Mouse (Mus musculus) stomach, embryonic 15.5 days (tissue): ENCODE measurements at regions not wholly inside any gene's neighbourhood (a gene's known extent, or its start where the extent isn't known, plus 50 kb on each side); places are given as distances from the start of the nearest gene placed in this dataset.

ENCODE experiments used
- ATAC-seq: fragments of 200-750 bp; cut with Nextera tagmentation; 2 replicates; pipeline ENCODE4 v1.8.0; 2017; ENCODE audit warnings: low read depth, moderate number of reproducible peaks, moderate TSS enrichment; ENCODE audit not compliant: insufficient read depth, low FRiP score
- H3K27ac ChIP-seq: fragments of 300-500 bp; sonication (generic); 2 replicates; pipeline ENCODE4 v1.5.1; 2015; ENCODE audit warnings: mild to moderate bottlenecking, inconsistent platforms
- H3K27me3 ChIP-seq: fragments of 300-500 bp; sonication (generic); replicated peaks from 2 replicates; pipeline ENCODE4 v1.6.1; 2015; ENCODE audit warnings: inconsistent platforms
- H3K36me3 ChIP-seq: fragments of 300-500 bp; sonication (generic); 2 replicates; pipeline ENCODE4 v1.6.1; 2015; ENCODE audit warnings: inconsistent platforms
- H3K4me1 ChIP-seq: fragments of 300-500 bp; sonication (generic); 2 replicates; pipeline ENCODE4 v1.6.1; 2015; ENCODE audit warnings: inconsistent platforms
- H3K4me2 ChIP-seq: fragments of 300-500 bp; sonication (generic); 2 replicates; pipeline ENCODE4 v1.6.1; 2015; ENCODE audit warnings: mild to moderate bottlenecking, inconsistent platforms
- H3K4me3 ChIP-seq: fragments of 300-500 bp; sonication (generic); replicated peaks from 2 replicates; pipeline ENCODE4 v1.5.1; 2015; ENCODE audit warnings: inconsistent platforms
- H3K9ac ChIP-seq: fragments of 300-500 bp; sonication (generic); 2 replicates; pipeline ENCODE4 v1.6.1; 2015; ENCODE audit warnings: inconsistent platforms
- H3K9me3 ChIP-seq: fragments of 300-500 bp; sonication (generic); 2 replicates; pipeline ENCODE4 v1.6.1; 2016; ENCODE audit warnings: inconsistent platforms
- WGBS: fragments of 180-500 bp; shearing (Covaris S2); methylation state at CpG from one replicate; pipeline ENCODE4 v1.1.7; 2015; 5-methylcytosine and 5-hydroxymethylcytosine counted together

- no peaks in the 10 kb centered on the region for H3K27me3 ChIP-seq
- 78% methylated on average over 5 of the region's 5 CpGs for WGBS
- no peak overlapping the region for H3K4me3 ChIP-seq
- H3K27ac ChIP-seq: no peak overlapping the region
- no peak overlapping the region for H3K9ac ChIP-seq
- H3K36me3 ChIP-seq: no peaks in the 10 kb centered on the region
- no peaks in the 10 kb centered on the region for H3K9me3 ChIP-seq
- no peak overlapping the region for H3K4me2 ChIP-seq
- ATAC-seq: no peak
- no peaks in the 10 kb centered on the region for H3K4me1 ChIP-seq
These were observed 704.1 kb upstream of the Marcks start for GRCm38 (mm10) chr10:37842820-37843219.

- H3K36me3 ChIP-seq: no peaks in the 10 kb centered on the region
- H3K9ac ChIP-seq: no peak overlapping the region
- no peak overlapping the region for H3K27ac ChIP-seq
- 50% methylated on average over 2 of the region's 2 CpGs for WGBS
- no peaks in the 10 kb centered on the region for H3K27me3 ChIP-seq
- no peaks in the 10 kb centered on the region for H3K9me3 ChIP-seq
- H3K4me3 ChIP-seq: no peak overlapping the region
- no peaks in the 10 kb centered on the region for H3K4me1 ChIP-seq
- no peak overlapping the region for H3K4me2 ChIP-seq
- no peak for ATAC-seq
These were observed 703.1 kb upstream of the Marcks start for GRCm38 (mm10) chr10:37841842-37842241.

GRCm38 (mm10) chr10:37837721-37838120, 699.0 kb upstream of the Marcks start:
- Histone ChIP-seq H3K27ac (no peak overlapping the region), H3K27me3 (no peaks in the 10 kb centered on the region), H3K4me2 (no peak overlapping the region), H3K4me1 (no peaks in the 10 kb centered on the region), H3K9ac (no peak overlapping the region), H3K36me3 (no peaks in the 10 kb centered on the region), H3K9me3 (no peaks in the 10 kb centered on the region), H3K4me3 (no peak overlapping the region)
- WGBS: 66% methylated on average over 2 of the region's 2 CpGs
- ATAC-seq: no peak

- H3K27ac ChIP-seq: no peak overlapping the region
- no peak for ATAC-seq
- WGBS: 58% methylated on average over 2 of the region's 2 CpGs
These were observed 674.3 kb upstream of the Marcks start for GRCm38 (mm10) chr10:37813026-37813425.

GRCm38 (mm10) chr10:37812405-37812851, 673.7 kb upstream of the Marcks start:
- Histone ChIP-seq H3K27ac (no peak overlapping the region), H3K9me3 (no peaks in the 10 kb centered on the region), H3K4me3 (no peak overlapping the region), H3K4me2 (no peak overlapping the region), H3K27me3 (no peaks in the 10 kb centered on the region), H3K4me1 (no peaks in the 10 kb centered on the region), H3K9ac (no peak overlapping the region), H3K36me3 (no peaks in the 10 kb centered on the region)
- ATAC-seq: no peak
- 16% methylated on average over 3 of the region's 3 CpGs for WGBS

More at GRCm38 (mm10) chr10:37813026-37813425, 674.3 kb upstream of the Marcks start:
- Histone ChIP-seq H3K4me3 (no peak overlapping the region), H3K36me3 (no peaks in the 10 kb centered on the region), H3K27me3 (no peaks in the 10 kb centered on the region), H3K4me2 (no peak overlapping the region), H3K9me3 (no peaks in the 10 kb centered on the region), H3K9ac (no peak overlapping the region), H3K4me1 (no peaks in the 10 kb centered on the region)

GRCm38 (mm10) chr10:37811789-37812188, 673.1 kb upstream of the Marcks start:
- Histone ChIP-seq H3K9me3 (no peaks in the 10 kb centered on the region), H3K36me3 (no peaks in the 10 kb centered on the region), H3K9ac (no peak overlapping the region), H3K27ac (no peak overlapping the region), H3K4me1 (no peaks in the 10 kb centered on the region), H3K4me2 (no peak overlapping the region), H3K27me3 (no peaks in the 10 kb centered on the region), H3K4me3 (no peak overlapping the region)
- WGBS: 83% methylated on average over 5 of the region's 5 CpGs
- no peak for ATAC-seq

- no peaks in the 10 kb centered on the region for H3K27me3 ChIP-seq
These were observed 664.6 kb upstream of the Marcks start for GRCm38 (mm10) chr10:37803225-37803805.

GRCm38 (mm10) chr10:37799397-37799796, 660.7 kb upstream of the Marcks start:
- Histone ChIP-seq H3K4me3 (no peak overlapping the region), H3K9me3 (no peaks in the 10 kb centered on the region), H3K4me2 (no peak overlapping the region), H3K36me3 (no peaks in the 10 kb centered on the region), H3K27ac (no peak overlapping the region), H3K9ac (no peak overlapping the region), H3K27me3 (no peaks in the 10 kb centered on the region), H3K4me1 (no peaks in the 10 kb centered on the region)
- no peak for ATAC-seq
- WGBS: 56% methylated on average over 2 of the region's 2 CpGs

More at GRCm38 (mm10) chr10:37803225-37803805, 664.6 kb upstream of the Marcks start:
- Histone ChIP-seq H3K9me3 (no peaks in the 10 kb centered on the region), H3K4me2 (no peak overlapping the region), H3K4me1 (no peaks in the 10 kb centered on the region), H3K9ac (no peak overlapping the region), H3K27ac (no peak overlapping the region), H3K4me3 (no peak overlapping the region), H3K36me3 (no peaks in the 10 kb centered on the region)
- WGBS: 66% methylated on average over 4 of the region's 4 CpGs
- ATAC-seq: no peak

- no peak for ATAC-seq
- Histone ChIP-seq H3K4me1 (no peaks in the 10 kb centered on the region), H3K9ac (no peak overlapping the region), H3K4me3 (no peak overlapping the region), H3K9me3 (no peaks in the 10 kb centered on the region), H3K27ac (no peak overlapping the region), H3K4me2 (no peak overlapping the region), H3K27me3 (no peaks in the 10 kb centered on the region), H3K36me3 (no peaks in the 10 kb centered on the region)
These were observed 659.6 kb upstream of the Marcks start for GRCm38 (mm10) chr10:37798285-37798684.

GRCm38 (mm10) chr10:37797701-37798100, 659.0 kb upstream of the Marcks start:
- WGBS: 45% methylated on average over 5 of the region's 5 CpGs
- Histone ChIP-seq H3K36me3 (no peaks in the 10 kb centered on the region), H3K27me3 (no peaks in the 10 kb centered on the region), H3K27ac (no peak overlapping the region), H3K4me2 (no peak overlapping the region), H3K4me1 (no peaks in the 10 kb centered on the region), H3K4me3 (no peak overlapping the region), H3K9ac (no peak overlapping the region), H3K9me3 (no peaks in the 10 kb centered on the region)
- ATAC-seq: no peak

- 76% methylated on average over 3 of the region's 3 CpGs for WGBS
- H3K27ac ChIP-seq: no peak overlapping the region
- H3K9me3 ChIP-seq: no peaks in the 10 kb centered on the region
- no peak overlapping the region for H3K4me2 ChIP-seq
- H3K36me3 ChIP-seq: no peaks in the 10 kb centered on the region
- ATAC-seq: no peak
- H3K27me3 ChIP-seq: no peaks in the 10 kb centered on the region
- no peak overlapping the region for H3K4me3 ChIP-seq
- no peaks in the 10 kb centered on the region for H3K4me1 ChIP-seq
- H3K9ac ChIP-seq: no peak overlapping the region
These were observed 654.2 kb upstream of the Marcks start for GRCm38 (mm10) chr10:37792878-37793277.

- no peak overlapping the region for H3K27ac ChIP-seq
- 85% methylated on average over 5 of the region's 5 CpGs for WGBS
- H3K36me3 ChIP-seq: no peaks in the 10 kb centered on the region
- H3K4me2 ChIP-seq: no peak overlapping the region
- no peaks in the 10 kb centered on the region for H3K4me1 ChIP-seq
- no peaks in the 10 kb centered on the region for H3K9me3 ChIP-seq
- H3K9ac ChIP-seq: no peak overlapping the region
- H3K4me3 ChIP-seq: no peak overlapping the region
- no peaks in the 10 kb centered on the region for H3K27me3 ChIP-seq
- no peak for ATAC-seq
These were observed 649.3 kb upstream of the Marcks start for GRCm38 (mm10) chr10:37788049-37788448.
